Mouse (Mus musculus) intestine, postnatal 0 days (tissue): ENCODE measurements around the gene Daam2. TPM values are rescaled to one million over a fixed set of nuclear protein-coding genes. Genes with fewer than 3 reads are reported as not detected.

ENCODE experiments used
- ATAC-seq: fragments of 200-750 bp; cut with Nextera tagmentation; 2 replicates; pipeline ENCODE4 v1.8.0; 2017; ENCODE audit warnings: mild to moderate bottlenecking, moderate TSS enrichment, moderate library complexity
- H3K27ac ChIP-seq: fragments of 300-500 bp; sonication (generic); 2 replicates; pipeline ENCODE4 v1.5.1; 2014; ENCODE audit warnings: mild to moderate bottlenecking, low read depth, low read length, moderate library complexity
- H3K27me3 ChIP-seq: fragments of 300-500 bp; sonication (generic); replicated peaks from 2 replicates; pipeline ENCODE4 v1.6.1; 2014; ENCODE audit warnings: low read length, mixed read lengths; ENCODE audit not compliant: control insufficient read depth, insufficient read depth
- H3K36me3 ChIP-seq: fragments of 300-500 bp; sonication (generic); 2 replicates; pipeline ENCODE4 v1.6.1; 2014; ENCODE audit warnings: mild to moderate bottlenecking, moderate library complexity; ENCODE audit not compliant: control insufficient read depth, insufficient read depth
- H3K4me1 ChIP-seq: fragments of 300-500 bp; sonication (generic); replicated peaks from 2 replicates; pipeline ENCODE4 v1.6.1; 2014; ENCODE audit warnings: antibody characterized with exemption, low read length, mixed read lengths; ENCODE audit not compliant: control insufficient read depth, insufficient read depth
- H3K4me2 ChIP-seq: fragments of 300-500 bp; sonication (generic); replicated peaks from 2 replicates; pipeline ENCODE4 v1.6.1; 2014; ENCODE audit warnings: low read depth, mild to moderate bottlenecking, moderate library complexity
- H3K4me3 ChIP-seq: fragments of 300-500 bp; sonication (generic); 2 replicates; pipeline ENCODE4 v1.5.1; 2014; ENCODE audit warnings: low read depth, low read length
- H3K9ac ChIP-seq: fragments of 300-500 bp; sonication (generic); 2 replicates; pipeline ENCODE4 v1.6.1; 2014; ENCODE audit warnings: mild to moderate bottlenecking, low read depth, low read length
- H3K9me3 ChIP-seq: fragments of 300-500 bp; sonication (generic); 2 replicates; pipeline ENCODE4 v1.6.1; 2016; ENCODE audit warnings: mixed run types; ENCODE audit not compliant: control insufficient read depth
- CTCF ChIP-seq: sonication (generic); IDR thresholded peaks from 2 replicates; pipeline ENCODE4 v1.5.1; 2016; ENCODE audit warnings: low read depth, mild to moderate bottlenecking, control low read depth, antibody characterized with exemption, moderate library complexity
- WGBS: fragments of 180-500 bp; shearing (Covaris S2); extraction: QIAGEN DNeasy Blood & Tissue Kit; methylation state at CpG from one replicate; pipeline ENCODE4 v1.1.7; 2014; 5-methylcytosine and 5-hydroxymethylcytosine counted together
- polyA plus RNA-seq: library from polyadenylated mRNA; unstranded; fragments of >200 nt; fragmentation: Nextera tagmentation; extraction: Ambion mirVana; gene quantifications from 2 replicates; pipeline ENCODE4 v1.2.1, GENCODE M21; 2015

The Daam2 gene
- polyA plus RNA-seq, 1 experiment from 2014 or later = 1.5 TPM

DNA sequence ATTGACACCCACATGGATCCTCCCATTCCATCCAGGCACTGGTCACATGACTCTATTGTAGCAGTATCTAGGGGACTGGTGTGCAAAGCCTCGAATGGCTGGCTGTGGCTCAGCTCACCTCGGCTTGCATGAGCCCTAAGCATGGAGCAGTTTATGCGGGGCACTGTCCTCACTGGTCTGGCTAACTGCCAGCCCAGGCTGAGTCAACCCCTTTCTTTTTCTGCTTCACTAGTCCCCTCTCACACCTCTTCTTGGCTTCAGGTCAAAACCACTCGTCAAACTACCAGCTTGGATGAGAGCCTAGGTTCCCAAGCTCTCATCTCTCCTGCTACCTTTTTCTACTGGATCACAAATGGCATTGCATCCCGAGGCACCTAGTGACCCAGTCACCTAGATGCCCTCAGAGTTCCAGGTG, 51.5 kb downstream of the Daam2 start:
- no peaks in the 10 kb centered on the region for H3K4me1 ChIP-seq
- H3K9ac ChIP-seq = no peak overlapping the region
- no peak for ATAC-seq
- H3K4me2 ChIP-seq = no peak overlapping the region
- H3K4me3 ChIP-seq = no peak overlapping the region
- TF ChIP-seq CTCF = no peak
- no peaks in the 10 kb centered on the region for H3K36me3 ChIP-seq
- H3K27me3 ChIP-seq = no peaks in the 10 kb centered on the region
- H3K9me3 ChIP-seq = no peaks in the 10 kb centered on the region
- WGBS = 68% methylated on average over 5 of the region's 5 CpGs
- no peak overlapping the region for H3K27ac ChIP-seq

DNA sequence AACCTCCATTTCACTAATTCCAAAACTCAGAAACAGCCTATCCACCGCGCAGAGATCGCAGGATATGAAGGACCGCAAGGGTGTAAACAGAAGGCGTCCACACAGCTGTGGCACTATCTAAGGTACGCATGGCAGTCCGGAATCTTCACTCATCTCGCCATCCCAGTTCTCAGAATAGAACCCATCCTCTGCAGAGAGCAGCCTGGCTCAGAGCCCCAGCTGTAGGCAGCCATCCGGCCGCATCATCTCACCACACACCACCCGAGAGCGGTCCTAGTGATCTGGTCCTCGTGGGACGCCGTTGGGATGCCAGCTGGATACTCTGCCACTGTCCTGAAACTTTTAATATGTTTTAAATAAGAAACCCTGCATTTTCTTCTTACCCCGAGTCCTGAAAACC, 54.7 kb downstream of the Daam2 start:
- Histone ChIP-seq H3K4me1 (no peaks in the 10 kb centered on the region), H3K27me3 (no peaks in the 10 kb centered on the region), H3K4me3 (no peak overlapping the region), H3K9ac (no peak overlapping the region), H3K27ac (no peak overlapping the region), H3K4me2 (no peak overlapping the region), H3K36me3 (no peaks in the 10 kb centered on the region), H3K9me3 (no peaks in the 10 kb centered on the region)
- TF ChIP-seq CTCF = no peak
- 91% methylated on average over 16 of the region's 16 CpGs for WGBS
- ATAC-seq = no peak

DNA sequence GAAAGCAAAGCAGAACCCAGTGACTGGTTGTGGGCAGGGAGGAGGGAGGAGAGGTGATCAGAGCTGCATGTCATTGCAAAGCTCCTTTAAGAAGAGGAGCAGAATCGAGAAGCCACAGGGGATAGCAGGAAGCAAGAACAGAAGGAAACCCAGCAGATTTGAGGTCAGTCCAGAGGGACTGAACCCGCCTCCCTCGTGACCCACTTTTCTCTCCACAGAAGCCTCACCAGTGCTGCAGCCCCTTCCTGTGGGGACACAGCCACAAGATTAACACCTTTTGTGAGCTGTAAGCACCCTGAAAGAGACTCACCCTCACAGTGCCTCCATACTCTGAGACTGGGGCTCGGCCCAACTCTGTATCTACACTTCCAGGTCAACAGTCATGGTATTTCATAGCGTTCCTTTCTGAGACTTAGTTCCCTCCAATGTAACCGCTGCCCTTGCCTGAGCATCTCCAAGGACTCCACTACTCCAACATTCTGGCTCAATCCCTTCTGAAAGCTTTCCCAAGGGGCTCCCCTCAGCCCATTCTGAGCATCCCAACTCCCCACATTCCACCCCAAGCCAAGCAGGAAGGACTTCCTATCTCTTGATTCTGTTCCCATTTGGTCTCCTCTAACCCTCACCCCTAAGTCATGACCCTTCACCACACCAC, 60.8 kb downstream of the Daam2 start:
- ATAC-seq = no peak
- Histone ChIP-seq H3K9ac (no peak overlapping the region), H3K27ac (no peak overlapping the region), H3K27me3 (no peaks in the 10 kb centered on the region), H3K36me3 (no peaks in the 10 kb centered on the region), H3K9me3 (no peaks in the 10 kb centered on the region), H3K4me3 (no peak overlapping the region), H3K4me2 (no peak overlapping the region), H3K4me1 (no peaks in the 10 kb centered on the region)
- no peak for TF ChIP-seq CTCF
- WGBS = 71% methylated on average over 6 of the region's 6 CpGs

- Histone ChIP-seq H3K9ac (no peak overlapping the region), H3K27me3 (no peaks in the 10 kb centered on the region), H3K4me2 (no peak overlapping the region), H3K36me3 (0 out of 2 replicates have a peak, but pooled peaks cover 2% of the 10 kb centered on the region), H3K27ac (no peak overlapping the region), H3K4me1 (no peaks in the 10 kb centered on the region), H3K9me3 (no peaks in the 10 kb centered on the region), H3K4me3 (no peak overlapping the region)
- 14% methylated on average over 2 of the region's 2 CpGs for WGBS
- no peak for ATAC-seq
- no peak for TF ChIP-seq CTCF
These were observed 63.9 kb downstream of the Daam2 start for GRCm38 (mm10) chr17:49500234-49500633.

DNA sequence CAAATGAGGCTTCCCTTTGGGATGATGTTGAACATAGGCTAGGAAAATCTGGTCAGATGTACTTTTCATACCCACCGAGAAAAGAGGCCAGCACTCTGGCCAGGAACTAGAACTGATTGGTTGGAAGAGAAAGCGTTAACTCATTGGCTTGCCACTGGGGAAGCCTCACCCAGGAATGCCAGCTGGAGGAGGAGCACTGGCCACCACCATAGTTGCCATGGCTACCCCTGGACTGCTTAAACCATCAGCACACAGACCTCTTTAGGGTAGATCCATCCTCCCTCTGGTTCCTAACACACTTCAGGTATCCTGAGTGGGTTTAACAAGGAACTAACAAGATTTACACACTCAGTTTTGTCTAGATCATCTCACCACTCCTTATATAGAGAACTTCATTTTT, 64.5 kb downstream of the Daam2 start:
- no peak for TF ChIP-seq CTCF
- Histone ChIP-seq H3K4me2 (no peak overlapping the region), H3K27me3 (no peaks in the 10 kb centered on the region), H3K27ac (no peak overlapping the region), H3K4me1 (no peaks in the 10 kb centered on the region), H3K4me3 (no peak overlapping the region), H3K9me3 (no peaks in the 10 kb centered on the region), H3K9ac (no peak overlapping the region), H3K36me3 (0 out of 2 replicates have a peak, but pooled peaks cover 3% of the 10 kb centered on the region)
- WGBS = 86% methylated on average over 2 of the region's 2 CpGs
- no peak for ATAC-seq

DNA sequence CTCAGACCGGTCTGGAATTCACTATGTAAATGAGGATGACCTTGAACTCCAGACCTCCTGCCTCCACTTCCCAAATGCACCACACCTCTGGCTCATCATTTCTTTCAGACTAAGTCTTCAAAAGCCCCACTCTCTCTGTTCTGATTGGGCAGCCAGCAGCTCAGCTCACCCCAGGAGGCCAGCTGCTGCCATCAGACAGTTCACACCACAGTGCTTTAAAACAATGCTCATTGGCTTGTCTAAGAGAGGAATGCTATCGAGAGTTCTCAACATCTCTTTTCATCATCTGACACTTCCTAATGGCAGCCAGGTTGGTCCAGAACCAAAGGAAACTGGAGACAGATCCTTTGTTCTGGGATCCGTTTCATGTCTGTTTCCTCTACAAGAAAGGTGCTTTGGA, 66.0 kb downstream of the Daam2 start:
- no peak for TF ChIP-seq CTCF
- WGBS = 71% methylated on average over 3 of the region's 3 CpGs

More for the DNA sequence above, 66.0 kb downstream of the Daam2 start:
- H3K4me1 ChIP-seq = no peaks in the 10 kb centered on the region
- H3K27me3 ChIP-seq = no peaks in the 10 kb centered on the region
- ATAC-seq = no peak
- no peak overlapping the region for H3K27ac ChIP-seq
- H3K9me3 ChIP-seq = no peaks in the 10 kb centered on the region
- H3K9ac ChIP-seq = no peak overlapping the region
- H3K36me3 ChIP-seq = 0 out of 2 replicates have a peak, but pooled peaks cover 3% of the 10 kb centered on the region
- no peak overlapping the region for H3K4me3 ChIP-seq
- no peak overlapping the region for H3K4me2 ChIP-seq
